Mouse (Mus musculus) liver, embryonic 13.5 days (tissue): Measurements from ENCODE around the gene Inf2. TPM values are rescaled to one million over a fixed set of nuclear protein-coding genes. Genes with fewer than 3 reads are reported as not detected.

Experiments
- ATAC-seq: fragments of 200-750 bp; cut with Nextera tagmentation; 2 replicates; pipeline ENCODE4 v1.8.0; 2017; ENCODE audit warnings: low read depth, mild to moderate bottlenecking, moderate number of reproducible peaks, moderate library complexity
- DNase-seq: peaks from one replicate; pipeline ENCODE4 v3.0.0; 2022
- H3K27ac ChIP-seq: fragments of 300-500 bp; sonication (generic); 2 replicates; pipeline ENCODE4 v1.5.1; 2015; ENCODE audit warnings: moderate library complexity, mild to moderate bottlenecking, inconsistent platforms
- H3K27me3 ChIP-seq: fragments of 300-500 bp; sonication (generic); 2 replicates; pipeline ENCODE4 v1.6.1; 2015; ENCODE audit warnings: mild to moderate bottlenecking, inconsistent platforms
- H3K36me3 ChIP-seq: fragments of 300-500 bp; sonication (generic); 2 replicates; pipeline ENCODE4 v1.6.1; 2015; ENCODE audit warnings: mild to moderate bottlenecking, inconsistent platforms
- H3K4me1 ChIP-seq: fragments of 300-500 bp; sonication (generic); replicated peaks from 2 replicates; pipeline ENCODE4 v1.6.1; 2015; ENCODE audit warnings: inconsistent platforms
- H3K4me2 ChIP-seq: fragments of 300-500 bp; sonication (generic); 2 replicates; pipeline ENCODE4 v1.6.1; 2015; ENCODE audit warnings: inconsistent platforms, mild to moderate bottlenecking, moderate library complexity
- H3K4me3 ChIP-seq: fragments of 300-500 bp; sonication (generic); replicated peaks from 2 replicates; pipeline ENCODE4 v1.5.1; 2015; ENCODE audit warnings: mild to moderate bottlenecking, inconsistent platforms
- H3K9ac ChIP-seq: fragments of 300-500 bp; sonication (generic); 2 replicates; pipeline ENCODE4 v1.6.1; 2015; ENCODE audit warnings: mild to moderate bottlenecking, inconsistent platforms
- H3K9me3 ChIP-seq: fragments of 300-500 bp; sonication (generic); replicated peaks from 2 replicates; pipeline ENCODE4 v1.6.1; 2016; ENCODE audit warnings: inconsistent platforms
- WGBS: fragments of 180-500 bp; shearing (Covaris S2); methylation state at CpG from one replicate; pipeline ENCODE4 v1.1.7; 2015; ENCODE audit not compliant: insufficient replicate concordance; 5-methylcytosine and 5-hydroxymethylcytosine counted together
- polyA plus RNA-seq: library from polyadenylated mRNA; unstranded; fragments of >200 nt; fragmentation: Nextera tagmentation; extraction: Ambion mirVana; gene quantifications from 2 replicates; pipeline ENCODE4 v1.2.1, GENCODE M21; 2015

Gene Inf2
- polyA plus RNA-seq, 1 experiment from 2014 or later: 2.1 TPM

- ATAC-seq: no peak
- WGBS: 58% methylated on average over 9 of the region's 9 CpGs
- H3K9ac ChIP-seq: no peak overlapping the region
- DNase-seq: no peak
- H3K27me3 ChIP-seq: no peaks in the 10 kb centered on the region
- no peak overlapping the region for H3K27ac ChIP-seq
- no peak overlapping the region for H3K4me3 ChIP-seq
- H3K4me2 ChIP-seq: no peak overlapping the region
- H3K9me3 ChIP-seq: no peaks in the 10 kb centered on the region
- H3K36me3 ChIP-seq: peaks cover 14% of the 10 kb centered on the region; the same call in 1 of the 2 replicates
- peaks cover 87% of the 10 kb centered on the region for H3K4me1 ChIP-seq
Measured at GRCm38 (mm10) chr12:112596454-112596853, 7.9 kb downstream of the Inf2 start.

- Histone ChIP-seq H3K36me3 (peaks cover 20% of the 10 kb centered on the region; the same call in 1 of the 2 replicates), H3K4me3 (no peak overlapping the region), H3K9ac (no peak overlapping the region), H3K27me3 (no peaks in the 10 kb centered on the region), H3K4me1 (peaks cover 82% of the 10 kb centered on the region), H3K4me2 (no peak overlapping the region), H3K27ac (no peak overlapping the region), H3K9me3 (no peaks in the 10 kb centered on the region)
- DNase-seq (no peak), ATAC-seq (no peak)
- 63% methylated on average over 14 of the region's 14 CpGs for WGBS
Measured at GRCm38 (mm10) chr12:112596891-112597500, 8.4 kb downstream of the Inf2 start.

GRCm38 (mm10) chr12:112597618-112598017 is 9.0 kb downstream of the Inf2 start:
- ATAC-seq (no peak), DNase-seq (no peak)
- Histone ChIP-seq H3K9ac (no peak overlapping the region), H3K4me2 (no peak overlapping the region), H3K27me3 (no peaks in the 10 kb centered on the region), H3K36me3 (peaks cover 24% of the 10 kb centered on the region; the same call in 1 of the 2 replicates), H3K4me3 (no peak overlapping the region), H3K4me1 (peaks cover 77% of the 10 kb centered on the region), H3K27ac (no peak overlapping the region), H3K9me3 (no peaks in the 10 kb centered on the region)
- 81% methylated on average over 8 of the region's 8 CpGs for WGBS

- H3K9ac ChIP-seq: no peak overlapping the region
- WGBS: 1% methylated on average over 4 of the region's 4 CpGs
- no peak overlapping the region for H3K4me3 ChIP-seq
- DNase-seq: peak; percentile 63
- peaks cover 62% of the 10 kb centered on the region for H3K4me1 ChIP-seq
- ATAC-seq: peak; percentile 75
- H3K27me3 ChIP-seq: no peaks in the 10 kb centered on the region
- H3K36me3 ChIP-seq: peaks cover 33% of the 10 kb centered on the region; the same call in 1 of the 2 replicates
- peak overlapping the region; percentile 47; the same call in 1 of the 2 replicates for H3K27ac ChIP-seq
- H3K4me2 ChIP-seq: 0 out of 2 replicates have a peak overlapping the region, but pooled peaks have one; percentile 12
- H3K9me3 ChIP-seq: no peaks in the 10 kb centered on the region
Measured at GRCm38 (mm10) chr12:112599198-112599597, 10.6 kb downstream of the Inf2 start.

GRCm38 (mm10) chr12:112599942-112600611 is 11.5 kb downstream of the Inf2 start:
- no peak overlapping the region; the same call in 1 of the 2 replicates for H3K9ac ChIP-seq
- H3K36me3 ChIP-seq: peaks cover 39% of the 10 kb centered on the region
- no peaks in the 10 kb centered on the region for H3K27me3 ChIP-seq
- DNase-seq: no peak
- no peak overlapping the region for H3K4me2 ChIP-seq
- no peak overlapping the region for H3K4me3 ChIP-seq
- no peaks in the 10 kb centered on the region for H3K9me3 ChIP-seq
- no peak for ATAC-seq
- WGBS: 66% methylated on average over 30 of the region's 30 CpGs
- 0 out of 2 replicates have a peak overlapping the region, but pooled peaks have one; percentile 47 for H3K27ac ChIP-seq
- peaks cover 53% of the 10 kb centered on the region for H3K4me1 ChIP-seq

GRCm38 (mm10) chr12:112604022-112604421 is 15.4 kb downstream of the Inf2 start:
- Histone ChIP-seq H3K9ac (no peak overlapping the region), H3K27me3 (no peaks in the 10 kb centered on the region), H3K4me2 (no peak overlapping the region), H3K4me3 (no peak overlapping the region), H3K4me1 (peaks cover 17% of the 10 kb centered on the region), H3K36me3 (peaks cover 56% of the 10 kb centered on the region), H3K27ac (no peak overlapping the region), H3K9me3 (no peaks in the 10 kb centered on the region)
- no peak for DNase-seq
- WGBS: 65% methylated on average over 5 of the region's 5 CpGs
- ATAC-seq: no peak

GRCm38 (mm10) chr12:112604709-112605649 is 16.4 kb downstream of the Inf2 start:
- H3K4me3 ChIP-seq: no peak overlapping the region
- ATAC-seq (peak; percentile 50), DNase-seq (no peak)
- peaks cover 8% of the 10 kb centered on the region for H3K4me1 ChIP-seq
- H3K9me3 ChIP-seq: no peaks in the 10 kb centered on the region
- H3K27ac ChIP-seq: no peak overlapping the region
- no peaks in the 10 kb centered on the region for H3K27me3 ChIP-seq
- H3K4me2 ChIP-seq: no peak overlapping the region
- no peak overlapping the region for H3K9ac ChIP-seq
- H3K36me3 ChIP-seq: peaks cover 60% of the 10 kb centered on the region
- WGBS: 66% methylated on average over 20 of the region's 20 CpGs

- DNase-seq (peak; percentile 51), ATAC-seq (peak; percentile 72)
- 44% methylated on average over 6 of the region's 6 CpGs for WGBS
- H3K9me3 ChIP-seq: no peaks in the 10 kb centered on the region
- H3K4me2 ChIP-seq: no peak overlapping the region
- H3K4me1 ChIP-seq: no peaks in the 10 kb centered on the region; the same call in 1 of the 2 replicates
- no peak overlapping the region for H3K4me3 ChIP-seq
- H3K27ac ChIP-seq: no peak overlapping the region
- no peaks in the 10 kb centered on the region for H3K27me3 ChIP-seq
- no peak overlapping the region for H3K9ac ChIP-seq
- H3K36me3 ChIP-seq: peaks cover 59% of the 10 kb centered on the region
Measured at GRCm38 (mm10) chr12:112605766-112606165, 17.2 kb downstream of the Inf2 start.

GRCm38 (mm10) chr12:112606998-112607397 is 18.4 kb downstream of the Inf2 start:
- no peak overlapping the region for H3K27ac ChIP-seq
- H3K9me3 ChIP-seq: no peaks in the 10 kb centered on the region
- no peak overlapping the region for H3K4me2 ChIP-seq
- no peak overlapping the region for H3K9ac ChIP-seq
- peaks cover 53% of the 10 kb centered on the region for H3K36me3 ChIP-seq
- no peaks in the 10 kb centered on the region for H3K27me3 ChIP-seq
- 70% methylated on average over 6 of the region's 6 CpGs for WGBS
- no peak overlapping the region for H3K4me3 ChIP-seq
- no peak for ATAC-seq
- H3K4me1 ChIP-seq: no peaks in the 10 kb centered on the region
- DNase-seq: no peak

- no peak overlapping the region for H3K9ac ChIP-seq
- no peak overlapping the region for H3K4me3 ChIP-seq
- no peak overlapping the region for H3K27ac ChIP-seq
- H3K9me3 ChIP-seq: no peaks in the 10 kb centered on the region
- ATAC-seq (no peak), DNase-seq (no peak)
- no peak overlapping the region for H3K4me2 ChIP-seq
- H3K36me3 ChIP-seq: peaks cover 44% of the 10 kb centered on the region
- WGBS: 78% methylated on average over 10 of the region's 10 CpGs
- H3K27me3 ChIP-seq: no peaks in the 10 kb centered on the region
- H3K4me1 ChIP-seq: 0 out of 2 replicates have a peak, but pooled peaks cover 3% of the 10 kb centered on the region
Measured at GRCm38 (mm10) chr12:112609031-112609430, 20.4 kb downstream of the Inf2 start.

- Histone ChIP-seq H3K27ac (no peak overlapping the region), H3K4me3 (no peak overlapping the region)
- 53% methylated on average over 9 of the region's 9 CpGs for WGBS
Measured at GRCm38 (mm10) chr12:112616668-112617067, 28.1 kb downstream of the Inf2 start.

More at GRCm38 (mm10) chr12:112616668-112617067, 28.1 kb downstream of the Inf2 start:
- Histone ChIP-seq H3K36me3 (peaks cover 8% of the 10 kb centered on the region; the same call in 1 of the 2 replicates), H3K4me2 (no peak overlapping the region), H3K9ac (no peak overlapping the region), H3K4me1 (peaks cover 50% of the 10 kb centered on the region), H3K27me3 (peaks cover 30% of the 10 kb centered on the region), H3K9me3 (no peaks in the 10 kb centered on the region)
- no peak for DNase-seq
- ATAC-seq: no peak
